Mouse (Mus musculus): Measurements from ENCODE around the gene AI464131.
A peak's percentile ranks its signal among the peaks of the same experiment; 100 is the strongest.

DNA sequence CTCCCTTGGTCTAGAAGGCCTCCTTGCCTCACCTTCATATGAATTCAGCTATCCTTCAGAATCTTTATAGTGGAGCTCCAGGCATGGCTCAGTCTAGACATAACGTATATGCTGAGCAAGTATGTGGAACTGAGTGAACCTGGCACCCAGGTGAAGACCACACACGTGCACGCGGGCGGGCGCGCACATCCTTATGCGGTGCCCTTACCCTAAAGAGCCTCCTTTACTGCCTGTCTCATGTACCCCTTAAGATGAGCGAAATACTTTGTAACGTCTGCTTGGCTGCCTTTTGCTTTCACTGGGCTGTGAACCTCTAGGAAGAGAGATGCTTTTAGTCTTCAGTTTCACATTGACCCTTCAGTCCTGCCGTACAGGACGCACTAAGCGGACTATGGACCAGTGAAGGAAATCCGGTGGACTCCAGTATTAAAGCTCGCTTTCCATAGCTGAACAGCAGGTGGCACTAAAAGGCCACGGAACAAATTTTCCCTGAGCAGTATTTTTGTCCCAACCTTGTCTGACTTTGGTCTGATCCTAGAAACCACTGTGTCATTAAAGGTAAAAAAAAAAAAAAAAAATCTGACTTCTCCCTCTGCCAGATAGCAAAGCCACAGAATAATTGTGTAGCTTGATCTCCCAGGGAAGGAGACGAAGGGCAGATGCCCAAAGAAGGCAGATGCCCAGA is 34.3 kb downstream of the AI464131 start:
- TF ChIP-seq CTCF (IDR thresholded peaks at IDR 0.05; ENCODE audit: insufficient read depth, low read length) (peak; percentile 42), POLR2A (IDR thresholded peaks at IDR 0.05; ENCODE audit: borderline replicate concordance, extremely low read depth, low read depth, low read length) (no peak)
